Comparison of ENCODE assay signal across 13 mouse cellular contexts in genomic region chr10:93298208-93298607, GRCm38 (mm10). TPM values are rescaled to one million over a fixed set of nuclear protein-coding genes. Genes with fewer than 3 reads are reported as not detected.
DNase-seq lines count a peak whose midpoint lies in the region; ATAC-seq and TF ChIP-seq lines count a peak whose summit lies in the region.
"Had no signal": no experiment of that assay in that cellular context is flagged by ENCODE, and none has a peak within 500 bp of the region (broad histone marks: within the 10 kb centered on the region; RNA-seq: fewer than 3 reads in every experiment).

No protein-coding gene starts in this region.

- no peak overlapping the region for H3K9ac ChIP-seq in heart, embryonic 15.5 days
- no peak overlapping the region for H3K9ac ChIP-seq in liver, embryonic 12.5 days
- no peak overlapping the region for H3K9ac ChIP-seq in liver, postnatal 0 days (replicated peaks)
- H3K9ac ChIP-seq in ES-E14 (ENCODE audit: insufficient read depth, low read depth, low read length, poor library complexity, severe bottlenecking), result peak overlapping the region; percentile 40; the same call in 1 of the 2 replicates
- peak overlapping the region; percentile 31; the same call in 1 of the 2 replicates for H3K9ac ChIP-seq in limb, embryonic 13.5 days

- TF ChIP-seq EP300 in liver, postnatal 0 days (IDR thresholded peaks at IDR 0.05; ENCODE audit: low read depth), result no peak

- no peak for TF ChIP-seq CTCF in liver, postnatal 0 days (IDR thresholded peaks at IDR 0.05; ENCODE audit: low read depth)

- DNase-seq in heart, postnatal 25 days (ENCODE audit: low spot score), result no peak
- no peak for DNase-seq in liver, postnatal 0 days
- DNase-seq in ES-E14 (ENCODE audit: low read depth, low spot score), result no peak
- DNase-seq in midbrain, embryonic 10.5 days (ENCODE audit: low spot score), result no peak
- no peak for DNase-seq in adrenal gland, postnatal 36 days
- DNase-seq: cerebellum, adult 11 months; gastrocnemius, postnatal 10 days; layer of hippocampus, adult 9-11 months; retina, postnatal 1 day had no signal

- H3K36me3 ChIP-seq in heart, embryonic 15.5 days, result no peaks in the 10 kb centered on the region
- no peaks in the 10 kb centered on the region for H3K36me3 ChIP-seq in liver, embryonic 12.5 days
- H3K36me3 ChIP-seq in liver, postnatal 0 days (replicated peaks; ENCODE audit: insufficient read depth, low read length), result no peaks in the 10 kb centered on the region
- H3K36me3 ChIP-seq in ES-E14 (ENCODE audit: control insufficient read depth, insufficient read depth, low read length, poor library complexity, severe bottlenecking), result no peaks in the 10 kb centered on the region
- H3K36me3 ChIP-seq in limb, embryonic 13.5 days, result peaks cover 10% of the 10 kb centered on the region
- H3K36me3 ChIP-seq in midbrain, embryonic 10.5 days, result no peaks in the 10 kb centered on the region
- H3K36me3 ChIP-seq: G1E had no signal

- peak overlapping the region; percentile 81 for H3K27ac ChIP-seq in heart, embryonic 15.5 days
- H3K27ac ChIP-seq in liver, embryonic 12.5 days, result 0 out of 2 replicates have a peak overlapping the region, but pooled peaks have one; percentile 20
- H3K27ac ChIP-seq in liver, postnatal 0 days (ENCODE audit: low read depth), result no peak overlapping the region
- H3K27ac ChIP-seq in ES-E14 (ENCODE audit: insufficient read depth, low read depth, low read length, poor library complexity, severe bottlenecking), result peak overlapping the region; percentile 81; the same call in 1 of the 2 replicates
- peak overlapping the region; percentile 22; the same call in 1 of the 2 replicates for H3K27ac ChIP-seq in limb, embryonic 13.5 days
- H3K27ac ChIP-seq in midbrain, embryonic 10.5 days (replicated peaks), result no peak overlapping the region

- peak; percentile 48 for ATAC-seq in heart, embryonic 15.5 days (replicated peaks; ENCODE audit: insufficient number of reproducible peaks, insufficient read depth, low FRiP score, low read depth)
- no peak for ATAC-seq in liver, embryonic 12.5 days
- no peak for ATAC-seq in liver, postnatal 0 days
- ATAC-seq in limb, embryonic 13.5 days (ENCODE audit: low FRiP score, low read depth), result no peak

- 51% methylated on average over 7 of the region's 7 CpGs for WGBS in heart, embryonic 15.5 days
- 22% methylated on average over 7 of the region's 7 CpGs for WGBS in liver, embryonic 12.5 days (ENCODE audit: insufficient replicate concordance)
- 28% methylated on average over 7 of the region's 7 CpGs for WGBS in liver, postnatal 0 days (ENCODE audit: insufficient replicate concordance)
- WGBS in limb, embryonic 13.5 days, result 47% methylated on average over 7 of the region's 7 CpGs
- WGBS in midbrain, embryonic 10.5 days, result 68% methylated on average over 7 of the region's 7 CpGs

- intact Hi-C loops in heart, postnatal 25 days (cut with DNase I), result no loop called here

- peaks cover 39% of the 10 kb centered on the region for H3K4me1 ChIP-seq in heart, embryonic 15.5 days (replicated peaks)
- no peaks in the 10 kb centered on the region; the same call in none of the 2 replicates for H3K4me1 ChIP-seq in liver, embryonic 12.5 days
- no peaks in the 10 kb centered on the region for H3K4me1 ChIP-seq in liver, postnatal 0 days (ENCODE audit: insufficient read depth)
- peaks cover 8 to 13% of the 10 kb centered on the region in 2 experiments; a peak in 3 of 4 replicates for H3K4me1 ChIP-seq in ES-E14 (ENCODE audit: control insufficient read depth in 2 of 2, insufficient read depth in 2 of 2, low read length in 2 of 2, poor library complexity in 1 of 2)
- peaks cover 71% of the 10 kb centered on the region for H3K4me1 ChIP-seq in limb, embryonic 13.5 days
- peaks cover 20% of the 10 kb centered on the region for H3K4me1 ChIP-seq in midbrain, embryonic 10.5 days

- H3K4me2 ChIP-seq in heart, embryonic 15.5 days, result peak overlapping the region; percentile 6; the same call in 1 of the 2 replicates
- no peak overlapping the region for H3K4me2 ChIP-seq in liver, embryonic 12.5 days
- H3K4me2 ChIP-seq in liver, postnatal 0 days (ENCODE audit: low read depth, low read length), result no peak overlapping the region
- no peak overlapping the region; the same call in 1 of the 2 replicates for H3K4me2 ChIP-seq in limb, embryonic 13.5 days (replicated peaks)

- no peak overlapping the region for H3K4me3 ChIP-seq in heart, embryonic 15.5 days
- H3K4me3 ChIP-seq in liver, embryonic 12.5 days, result no peak overlapping the region
- H3K4me3 ChIP-seq in liver, postnatal 0 days (ENCODE audit: low read depth, low read length), result no peak overlapping the region
- no peak overlapping the region for H3K4me3 ChIP-seq in ES-E14 (ENCODE audit: insufficient read depth in 1 of 2, low read depth in 1 of 2, low read length in 2 of 2, poor library complexity in 1 of 2, severe bottlenecking in 1 of 2)
- H3K4me3 ChIP-seq in limb, embryonic 13.5 days, result no peak overlapping the region
- no peak overlapping the region for H3K4me3 ChIP-seq in midbrain, embryonic 10.5 days

- H3K27me3 ChIP-seq in heart, embryonic 15.5 days, result no peaks in the 10 kb centered on the region
- 0 out of 2 replicates have a peak, but pooled peaks cover 3% of the 10 kb centered on the region for H3K27me3 ChIP-seq in liver, embryonic 12.5 days (replicated peaks)
- H3K27me3 ChIP-seq in liver, postnatal 0 days (ENCODE audit: insufficient read depth, low read length), result no peaks in the 10 kb centered on the region
- H3K27me3 ChIP-seq in limb, embryonic 13.5 days, result no peaks in the 10 kb centered on the region
- H3K27me3 ChIP-seq in midbrain, embryonic 10.5 days (ENCODE audit: low read depth, poor library complexity, severe bottlenecking), result no peaks in the 10 kb centered on the region

- H3K9me3 ChIP-seq in heart, embryonic 15.5 days (replicated peaks), result no peaks in the 10 kb centered on the region
- H3K9me3 ChIP-seq in liver, embryonic 12.5 days (replicated peaks), result no peaks in the 10 kb centered on the region
- H3K9me3 ChIP-seq in liver, postnatal 0 days (ENCODE audit: low read length), result no peaks in the 10 kb centered on the region
- H3K9me3 ChIP-seq in ES-E14 (ENCODE audit: control insufficient read depth, insufficient read depth, low read depth, low read length), result no peaks in the 10 kb centered on the region
- no peaks in the 10 kb centered on the region for H3K9me3 ChIP-seq in limb, embryonic 13.5 days
- no peaks in the 10 kb centered on the region for H3K9me3 ChIP-seq in midbrain, embryonic 10.5 days (replicated peaks)
- H3K9me3 ChIP-seq: G1E had no signal

- in situ Hi-C loops in ES-E14 (cut with MboI; ENCODE audit: low sequenced_read_pairs in 2 of 2, unreplicated experiment in 2 of 2), result loop anchor here in 1 of 2 experiments (5.0 kb wide), 1 partner anchor 69 kb away; no protein-coding TSS in a partner anchor

TF ChIP-seq in ES-E14, 5 proteins besides CTCF, POLR2A, EP300 and RAD21:
- TF ChIP-seq CHD2 (IDR thresholded peaks at IDR 0.05; ENCODE audit: low read depth, low read length), result no peak
- no peak for TF ChIP-seq HCFC1 (IDR thresholded peaks at IDR 0.05; ENCODE audit: borderline replicate concordance, insufficient read depth, low read length)
- no peak for TF ChIP-seq MAFK (IDR thresholded peaks at IDR 0.05; ENCODE audit: insufficient read depth, low read depth, low read length)
- TF ChIP-seq ZNF384 (IDR thresholded peaks at IDR 0.05; ENCODE audit: low read depth, low read length), result no peak
- no peak for TF ChIP-seq ZC3H11A (IDR thresholded peaks at IDR 0.05; ENCODE audit: borderline replicate concordance, low read depth, low read length)

RNA-seq across cellular contexts. Expression of gene Elk3, which starts 12.7 kb away (rescaled TPM):
- 31.7 and 33.5 TPM in 2 replicates for polyA plus RNA-seq in heart, embryonic 15.5 days (2015; fragmentation: Nextera tagmentation; extraction: Ambion mirVana)
- total RNA-seq in heart, postnatal 25 days (2021), result 10 to 100 TPM; 45.1 to 48.7 TPM
- polyA plus RNA-seq in liver, embryonic 12.5 days (2016; fragmentation: Nextera tagmentation; extraction: Ambion mirVana), result 8.6 and 9.6 TPM in 2 replicates
- 6.2 and 7.9 TPM in 2 replicates for polyA plus RNA-seq in liver, postnatal 0 days (2015; fragmentation: Nextera tagmentation; extraction: Ambion mirVana)
- 10.3 and 15.7 TPM in 2 replicates for total RNA-seq in ES-E14 (2012; rRNA removed)
- 48.6 and 49.2 TPM in 2 replicates for polyA plus RNA-seq in limb, embryonic 13.5 days (2015; fragmentation: Nextera tagmentation; extraction: Ambion mirVana)
- 9.8 and 10.6 TPM in 2 replicates for polyA plus RNA-seq in midbrain, embryonic 10.5 days (2016; fragmentation: Nextera tagmentation; extraction: Ambion mirVana)
- 10 to 100 TPM; 40.2 to 42.0 TPM for total RNA-seq in adrenal gland, postnatal 36 days (2021)
- polyA plus RNA-seq: G1E had no signal

Comparison
In these comparisons a context has a peak if more than half of its experiments do, and no peak if none do; other contexts are left out.
1. H3K27ac ChIP-seq: peak in heart, embryonic 15.5 days (single experiment), liver, embryonic 12.5 days (single experiment), ES-E14 (single experiment) and limb, embryonic 13.5 days (single experiment); none in liver, postnatal 0 days (single experiment) and midbrain, embryonic 10.5 days (single experiment).
2. H3K9ac ChIP-seq: peak in ES-E14 (single experiment) and limb, embryonic 13.5 days (single experiment); none in heart, embryonic 15.5 days (single experiment), liver, embryonic 12.5 days (single experiment) and liver, postnatal 0 days (single experiment).